Mouse (Mus musculus): Measurements from ENCODE around the gene Gm37240.

Gene Gm37240

DNA sequence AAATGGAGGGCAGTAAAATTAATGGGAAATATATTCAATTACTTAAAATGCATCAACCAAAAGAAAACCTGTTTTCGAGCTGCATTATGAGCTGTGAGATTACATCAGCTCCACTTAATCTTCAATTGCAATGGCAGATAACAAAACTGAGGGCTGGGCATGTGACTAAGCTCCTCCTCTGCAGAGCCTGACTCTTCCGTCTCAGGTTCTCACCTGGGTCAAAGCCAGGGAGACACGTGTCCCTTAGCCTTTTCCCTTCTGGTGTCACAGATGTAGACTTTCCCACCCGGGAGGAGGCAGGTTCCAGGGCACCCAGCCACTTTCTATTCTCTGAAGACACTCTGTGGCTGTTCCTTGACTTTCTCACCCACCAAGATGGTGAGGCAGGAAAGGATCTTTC is 58.3 kb downstream of the Gm37240 start:
- in situ Hi-C loops (cut with MboI, MseI) = no loop called here

DNA sequence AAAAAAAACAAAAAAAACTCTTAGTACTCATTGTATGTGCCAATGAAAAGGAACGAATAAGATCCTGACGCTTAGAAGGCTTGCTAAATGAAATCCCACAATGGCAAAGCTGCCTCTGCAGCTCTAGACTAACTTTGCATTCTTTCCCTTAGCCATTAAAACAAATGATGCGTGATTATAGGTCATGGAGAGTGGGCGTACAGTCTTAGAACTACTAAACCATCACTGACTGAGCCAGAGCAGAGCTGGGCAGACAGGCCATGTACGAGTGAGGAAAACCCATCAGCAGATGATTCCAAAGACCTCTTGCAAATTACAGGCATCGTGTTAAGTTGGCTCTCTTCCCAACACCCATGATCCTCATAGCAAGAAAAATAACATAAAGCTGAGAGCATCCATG is 59.5 kb downstream of the Gm37240 start:
- in situ Hi-C loops (cut with MboI, MseI) = no loop called here

DNA sequence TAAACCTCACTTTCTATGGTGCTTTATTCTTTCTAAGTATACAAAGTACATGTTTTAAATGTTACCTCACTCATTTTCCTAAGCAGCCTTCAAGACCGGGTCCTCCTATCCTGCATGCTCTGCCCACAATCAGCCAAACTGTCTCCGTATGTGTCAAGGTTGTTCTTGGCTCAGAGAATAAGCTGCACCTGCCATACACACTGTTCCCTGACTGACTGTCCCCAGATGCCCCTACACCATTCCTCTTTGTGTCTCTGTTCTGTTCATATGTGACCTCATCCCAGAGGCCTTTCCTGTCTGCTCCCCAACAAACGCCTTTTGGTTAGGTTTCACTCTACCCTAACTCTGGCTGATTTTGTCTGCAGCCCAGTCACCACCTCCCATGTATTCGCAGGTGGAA is 60.0 kb downstream of the Gm37240 start:
- in situ Hi-C loops (cut with MboI, MseI) = no loop called here

DNA sequence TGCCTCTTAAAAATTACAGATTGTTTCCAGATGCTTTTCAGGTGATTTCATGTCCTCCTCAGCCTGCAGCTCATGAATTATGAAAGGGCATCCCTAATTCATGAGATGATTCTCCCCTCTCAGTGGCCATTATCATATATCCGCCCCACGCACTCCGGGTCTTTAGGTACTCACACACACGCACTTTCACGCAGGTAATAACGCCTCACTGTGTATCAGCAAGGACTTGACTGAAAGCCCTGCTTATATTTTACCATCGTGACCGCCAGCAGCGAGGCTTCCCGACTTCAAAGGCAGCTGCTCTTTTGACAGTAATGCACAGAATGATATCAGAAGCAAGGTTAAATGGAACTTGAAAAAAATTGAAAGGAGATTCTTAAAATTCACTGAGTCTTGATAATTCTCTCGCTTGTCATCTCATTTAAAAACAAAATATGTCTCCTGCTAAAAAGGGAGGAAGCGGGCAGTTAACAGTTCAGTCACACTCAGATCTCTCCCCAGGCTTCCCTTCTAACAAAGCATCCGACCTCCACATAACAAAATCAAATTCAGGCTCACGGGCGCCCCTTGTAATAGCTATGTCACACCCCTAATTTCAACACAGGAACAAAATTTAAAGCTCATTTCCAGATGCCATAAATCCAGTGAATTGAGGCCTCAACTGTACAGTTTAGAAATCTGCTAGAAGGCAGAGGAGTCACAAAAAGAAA is 66.3 kb downstream of the Gm37240 start:
- in situ Hi-C loops (cut with MboI, MseI) = no loop called here

DNA sequence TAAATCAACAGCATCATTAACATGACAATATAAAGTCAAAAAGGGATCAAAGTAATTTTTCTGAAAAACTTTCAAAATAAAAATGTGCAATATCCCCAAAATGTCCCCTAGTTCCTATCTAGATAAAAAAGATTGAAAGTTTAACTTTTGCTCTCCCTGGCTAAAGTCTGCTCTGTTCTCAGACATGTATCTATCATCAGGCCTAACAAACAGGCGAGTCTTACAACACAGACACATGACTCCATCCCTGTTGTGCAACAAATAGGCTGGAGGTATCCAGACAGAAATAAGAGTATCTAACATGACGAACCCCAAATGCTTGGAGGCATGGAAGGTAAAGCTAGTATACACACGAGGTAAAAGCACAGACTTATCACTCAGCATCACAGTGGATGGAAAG is 68.0 kb downstream of the Gm37240 start:
- in situ Hi-C loops (cut with MboI, MseI) = no loop called here

DNA sequence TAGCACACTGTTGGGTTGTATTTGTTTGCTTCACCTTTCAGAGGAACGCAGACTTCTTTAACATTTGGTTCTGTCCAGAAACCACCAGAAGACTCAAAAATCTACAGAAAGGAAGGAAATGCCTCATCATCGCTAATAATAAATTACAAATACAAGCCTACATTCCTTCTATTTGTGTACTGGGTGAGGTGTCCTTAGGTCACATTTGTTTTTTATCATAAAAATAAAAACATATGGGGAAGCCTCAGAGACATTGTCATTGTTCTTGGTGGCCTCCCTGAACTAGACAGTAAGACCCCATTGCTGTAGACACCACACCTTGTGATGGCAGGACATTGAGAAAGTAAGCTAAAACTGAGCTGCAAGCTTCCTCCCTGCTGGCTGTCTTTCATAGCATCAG is 70.1 kb downstream of the Gm37240 start, which contains the start of gene Fam160a1:
Gene Fam160a1 (minus strand): TSS at position 101 of the 400 bp plus-strand sequence.
- in situ Hi-C loops (cut with MboI, MseI) = no loop called here

DNA sequence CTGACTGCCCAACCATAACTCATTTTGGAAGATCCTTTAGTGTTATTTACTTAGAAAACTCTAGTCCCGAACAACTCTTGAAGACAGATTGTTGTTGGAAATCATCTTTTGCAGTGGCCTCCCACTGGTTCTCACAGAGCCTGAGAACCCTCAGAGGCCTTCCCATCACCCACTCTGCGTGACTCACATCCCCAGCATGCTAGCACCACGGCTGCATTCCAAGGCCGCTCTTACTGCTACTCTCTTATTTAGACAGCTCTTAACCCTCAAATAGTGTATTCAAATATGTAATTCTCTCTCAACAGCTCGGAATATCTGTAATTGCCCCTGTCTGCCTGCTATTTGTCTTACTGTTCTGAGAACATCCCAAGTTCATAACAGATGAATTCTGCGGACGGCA is 73.1 kb downstream of the Gm37240 start:
- in situ Hi-C loops (cut with MboI, MseI) = no loop called here

DNA sequence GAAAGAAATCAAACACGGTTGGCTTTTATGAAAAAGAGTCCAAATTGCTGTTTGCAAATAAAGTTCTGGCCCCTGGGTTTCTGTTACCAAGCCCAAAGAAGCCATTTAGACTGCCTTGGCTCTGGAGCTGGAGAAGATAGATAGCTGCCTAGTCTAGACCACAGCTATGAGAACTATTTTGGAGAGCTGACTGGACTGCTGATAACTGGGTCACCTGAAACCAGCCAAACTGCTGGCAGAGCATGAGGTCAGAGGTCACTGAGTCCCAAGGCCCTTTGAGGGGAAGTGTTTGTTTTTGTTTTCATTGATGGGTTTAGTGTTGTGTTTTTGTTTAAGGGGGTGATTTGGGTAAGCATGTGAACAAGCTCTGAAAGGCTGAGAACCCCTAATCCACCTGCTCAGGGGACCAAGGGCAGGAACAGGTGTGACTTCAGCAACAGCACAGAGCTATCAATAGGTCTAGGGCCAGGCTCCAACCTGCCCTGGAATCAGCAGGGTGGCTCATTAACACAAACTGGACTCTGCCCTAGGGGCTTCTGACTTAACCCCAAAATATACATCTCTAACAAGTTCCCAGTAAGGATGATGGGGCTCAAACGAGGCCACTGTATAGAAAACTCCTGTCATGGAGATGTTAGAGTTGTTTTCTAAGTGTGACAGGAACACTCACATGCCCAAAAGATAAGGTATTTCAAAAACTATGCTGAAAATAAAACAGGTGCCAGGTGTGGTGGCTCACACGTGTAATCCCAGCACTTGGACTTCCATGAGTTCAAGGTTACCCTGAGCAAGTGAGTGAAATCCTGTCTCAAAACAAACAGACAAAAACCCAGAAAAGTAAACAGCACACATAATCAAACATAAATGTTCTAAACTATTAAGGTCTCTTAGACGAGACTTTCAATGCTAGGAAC is 74.0 kb downstream of the Gm37240 start:
- in situ Hi-C loops (cut with MboI, MseI) = no loop called here

DNA sequence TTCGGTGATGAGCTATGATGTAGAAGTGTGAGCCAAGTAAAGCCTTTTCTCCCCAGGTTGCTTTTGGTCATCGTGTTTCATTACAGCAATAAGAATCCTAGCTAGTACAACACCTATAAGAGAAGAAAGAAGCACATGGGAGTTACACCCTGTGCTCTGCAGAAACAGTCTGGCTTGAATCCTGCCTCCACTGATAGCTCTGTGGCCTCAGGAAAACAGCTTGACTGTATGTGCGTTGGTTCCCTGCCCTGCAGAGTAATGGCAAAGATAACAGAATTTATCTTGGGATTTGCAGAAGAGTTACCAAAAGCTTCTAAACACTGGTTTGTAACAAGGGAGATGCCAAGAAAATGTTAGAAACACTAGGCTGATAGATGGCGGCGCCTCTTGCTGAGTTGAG is 75.3 kb downstream of the Gm37240 start:
- in situ Hi-C loops (cut with MboI, MseI) = no loop called here

DNA sequence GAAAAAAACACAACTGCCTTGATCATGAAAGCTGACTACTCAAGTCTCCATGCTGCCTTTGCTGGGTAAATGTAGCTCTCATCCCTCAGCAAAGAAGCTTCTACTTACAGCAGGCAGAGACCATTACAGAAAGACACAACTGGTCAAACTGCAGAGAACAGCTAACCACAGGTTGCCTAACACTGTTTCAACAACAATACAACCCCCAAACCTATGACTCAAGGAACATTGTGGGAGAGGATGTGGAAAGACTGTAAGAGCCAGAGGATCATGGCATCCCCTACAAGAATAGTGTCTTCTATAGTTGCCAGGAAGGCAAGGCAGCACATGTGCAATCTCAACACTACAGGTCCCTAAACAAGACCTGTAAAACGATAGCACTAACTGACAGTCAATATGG is 94.2 kb downstream of the Gm37240 start:
- in situ Hi-C loops (cut with MboI, MseI) = no loop called here

DNA sequence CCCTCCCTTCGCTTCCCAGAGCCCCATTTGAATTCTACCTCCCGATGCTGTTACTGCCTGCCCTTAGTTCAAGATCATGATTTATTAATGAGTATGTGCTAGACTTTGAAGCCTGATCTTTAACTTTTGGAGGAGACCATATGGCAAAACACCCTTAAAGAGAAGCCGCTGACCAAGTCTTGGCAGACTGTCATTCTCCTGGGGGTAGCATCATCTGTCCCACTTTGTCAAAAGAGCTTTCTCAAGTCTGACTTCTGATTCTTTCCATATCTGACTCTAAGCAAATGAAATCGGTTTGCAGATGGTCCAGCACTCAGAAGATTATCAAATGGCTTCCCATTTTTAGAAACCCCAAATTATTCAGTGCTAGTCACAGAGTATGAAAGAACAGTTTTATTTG is 97.6 kb downstream of the Gm37240 start:
- in situ Hi-C loops (cut with MboI, MseI) = no loop called here

DNA sequence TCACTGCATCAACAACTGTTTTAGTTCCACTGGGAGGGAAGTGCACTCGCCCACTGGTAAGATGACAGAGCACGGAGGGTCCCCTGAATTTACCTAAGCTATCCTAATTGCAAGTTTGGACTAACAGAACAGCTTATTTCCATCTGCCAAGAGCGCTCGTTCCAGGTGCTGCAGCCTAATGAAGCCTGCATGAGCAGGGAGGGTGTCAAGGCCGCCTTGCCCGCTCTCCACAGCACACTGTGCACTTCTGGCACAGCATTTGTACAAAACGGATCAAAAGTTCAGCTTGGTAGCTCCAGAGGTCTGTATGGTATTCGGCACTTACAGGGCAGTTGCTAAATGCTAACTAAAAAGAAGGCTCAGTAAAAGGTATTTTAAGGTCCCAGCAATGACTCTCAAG is 100.8 kb downstream of the Gm37240 start:
- in situ Hi-C loops (cut with MboI, MseI) = no loop called here

DNA sequence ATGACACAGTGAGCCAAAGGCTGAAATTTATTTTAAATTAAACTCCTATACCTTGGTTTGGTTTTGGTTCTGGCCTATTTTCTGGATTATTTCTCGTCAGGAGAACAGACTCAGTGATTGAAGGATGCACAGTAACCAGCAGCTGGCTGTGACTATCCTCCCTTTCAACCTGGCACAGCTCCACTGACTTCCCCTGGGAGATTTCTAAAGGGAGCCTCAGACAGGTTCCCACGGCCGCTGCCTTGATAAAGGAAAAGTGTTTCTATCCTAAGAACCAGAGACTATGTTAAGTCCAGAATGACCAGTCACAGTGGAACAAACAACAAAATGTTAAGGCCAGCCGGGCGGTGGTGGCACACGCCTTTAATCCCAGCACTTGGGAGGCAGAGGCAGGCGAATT is 106.4 kb downstream of the Gm37240 start:
- in situ Hi-C loops (cut with MboI, MseI) = no loop called here

DNA sequence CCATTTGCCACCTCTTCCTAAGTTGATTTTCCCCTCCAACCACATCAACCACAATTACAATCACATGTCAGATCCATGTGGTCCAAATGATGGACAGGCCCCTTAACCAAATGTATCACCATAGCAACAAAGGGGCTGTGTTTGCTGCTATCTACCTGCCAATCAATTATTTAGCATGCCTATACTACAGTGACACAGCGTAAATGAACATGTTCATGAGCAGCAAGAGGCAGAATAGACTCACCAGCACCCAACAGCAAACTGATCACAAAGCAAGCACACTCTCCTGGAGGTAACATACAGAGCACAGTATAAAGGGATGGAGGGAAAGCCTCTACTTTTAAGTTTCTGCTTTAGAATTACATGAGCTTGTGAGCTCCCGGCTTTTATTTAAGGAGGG is 107.0 kb downstream of the Gm37240 start:
- in situ Hi-C loops (cut with MboI, MseI) = no loop called here

DNA sequence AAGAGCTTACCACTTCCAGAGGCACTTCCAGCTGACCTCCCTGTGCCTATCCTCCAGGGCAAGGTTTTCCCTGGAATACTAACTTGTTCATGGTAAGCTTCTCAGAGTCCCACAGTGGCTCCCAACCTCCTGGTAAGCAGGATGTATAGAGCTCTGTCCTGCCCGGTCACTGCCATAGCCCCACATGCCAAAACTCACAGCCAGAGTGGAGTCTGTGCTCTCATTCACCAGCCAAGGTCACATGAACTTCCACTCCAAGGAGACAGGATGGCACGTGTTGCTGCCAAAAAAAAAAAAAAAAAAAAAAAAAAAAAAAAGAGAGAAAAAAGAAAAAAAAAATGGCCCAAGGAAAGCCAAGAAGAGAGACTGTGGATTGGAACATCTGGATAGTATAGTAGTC is 109.5 kb downstream of the Gm37240 start:
- in situ Hi-C loops (cut with MboI, MseI) = no loop called here

DNA sequence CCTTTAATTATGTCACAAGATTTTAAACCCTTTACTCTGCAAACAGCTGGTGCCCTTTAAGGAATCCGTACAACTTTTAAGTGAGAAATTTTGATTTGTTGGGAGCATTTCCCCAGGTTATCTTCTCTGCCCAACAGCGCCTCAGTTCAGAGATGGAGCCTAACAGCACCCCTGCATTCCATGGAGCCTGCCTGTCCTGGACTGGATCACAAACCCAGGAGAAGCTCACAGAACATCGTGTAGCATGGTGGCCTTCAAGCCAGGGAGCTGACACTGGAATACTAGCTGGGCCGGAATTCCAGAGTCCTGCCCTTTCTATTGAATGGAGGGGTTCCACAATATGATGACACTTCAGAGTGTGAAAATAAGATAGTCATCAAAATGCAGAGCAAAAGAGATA is 110.0 kb downstream of the Gm37240 start:
- in situ Hi-C loops (cut with MboI, MseI) = no loop called here

DNA sequence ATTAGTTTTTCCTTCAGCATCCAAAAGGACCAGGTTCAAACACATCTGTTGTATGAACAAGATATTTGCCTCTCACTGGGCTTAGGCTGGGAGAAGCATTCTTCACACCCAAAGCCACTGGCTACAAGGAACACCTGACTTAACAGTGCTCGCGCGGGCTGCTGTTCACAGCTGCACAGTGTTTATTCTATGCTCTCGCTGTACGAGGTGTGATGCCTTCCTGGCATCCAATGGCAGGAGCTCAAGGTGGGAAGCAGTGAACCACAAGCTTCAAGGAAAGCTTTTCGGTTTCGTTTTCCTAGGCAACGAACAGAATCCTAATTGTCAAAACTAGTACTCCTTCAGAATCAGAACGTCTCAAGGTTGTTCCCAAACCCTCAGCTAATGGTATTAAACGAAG is 110.6 kb downstream of the Gm37240 start:
- in situ Hi-C loops (cut with MboI, MseI) = no loop called here

DNA sequence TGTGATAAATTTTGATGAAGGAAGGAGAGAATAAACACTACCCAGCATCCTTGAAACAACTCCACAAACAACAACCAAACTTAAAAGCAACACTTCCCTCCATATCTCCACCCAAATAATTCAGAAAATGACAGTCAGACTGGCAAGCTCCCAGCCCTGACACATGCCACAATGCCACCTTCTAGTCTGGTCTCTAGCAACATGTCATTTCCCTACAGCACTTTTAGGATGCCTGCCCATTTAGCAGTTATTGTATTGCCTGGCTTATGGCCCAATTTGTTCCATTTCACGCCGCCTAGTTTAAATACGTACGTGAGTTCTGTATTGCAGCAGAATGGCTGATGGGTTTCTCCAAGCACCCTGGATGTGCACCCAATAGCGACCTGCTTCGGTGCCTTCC is 111.2 kb downstream of the Gm37240 start:
- in situ Hi-C loops (cut with MboI, MseI) = no loop called here

DNA sequence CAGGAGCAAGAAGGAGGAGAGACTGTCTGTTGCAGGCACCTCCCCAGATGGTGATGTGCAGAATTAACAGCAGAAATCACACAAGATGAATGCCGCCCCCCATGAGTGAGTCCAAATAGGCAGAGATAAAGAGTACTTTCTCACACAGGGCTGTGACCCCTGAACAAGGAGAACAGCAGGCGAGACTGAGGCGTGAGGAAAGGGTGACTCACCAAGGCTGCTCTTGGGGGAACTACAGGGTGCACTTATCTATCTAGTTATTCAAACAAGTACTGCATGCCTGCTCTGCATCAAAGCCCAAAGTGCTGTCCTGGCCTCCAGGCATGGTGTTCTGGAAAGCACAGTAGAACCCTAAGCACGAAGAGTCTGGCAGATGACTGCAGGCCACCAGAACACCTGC is 113.4 kb downstream of the Gm37240 start:
- in situ Hi-C loops (cut with MboI, MseI) = no loop called here

DNA sequence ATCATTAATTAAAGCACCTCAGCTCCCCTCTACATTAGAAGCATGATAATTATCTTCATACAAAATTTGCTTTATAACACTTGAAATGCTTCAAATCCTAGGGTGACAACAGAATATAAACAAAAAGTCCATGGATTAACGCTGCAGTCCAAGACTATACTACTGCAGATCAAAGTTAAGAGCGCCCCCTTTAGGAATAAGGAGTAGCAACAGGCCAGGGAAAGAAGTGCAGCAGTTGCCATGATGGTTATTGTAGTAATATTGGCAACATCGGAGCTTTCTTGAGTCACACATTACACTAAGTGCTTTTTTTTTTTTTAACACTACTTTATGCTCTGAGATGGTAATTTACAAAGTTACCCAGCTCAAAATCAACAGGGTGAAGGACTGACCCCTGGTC is 113.9 kb downstream of the Gm37240 start:
- in situ Hi-C loops (cut with MboI, MseI) = no loop called here

DNA sequence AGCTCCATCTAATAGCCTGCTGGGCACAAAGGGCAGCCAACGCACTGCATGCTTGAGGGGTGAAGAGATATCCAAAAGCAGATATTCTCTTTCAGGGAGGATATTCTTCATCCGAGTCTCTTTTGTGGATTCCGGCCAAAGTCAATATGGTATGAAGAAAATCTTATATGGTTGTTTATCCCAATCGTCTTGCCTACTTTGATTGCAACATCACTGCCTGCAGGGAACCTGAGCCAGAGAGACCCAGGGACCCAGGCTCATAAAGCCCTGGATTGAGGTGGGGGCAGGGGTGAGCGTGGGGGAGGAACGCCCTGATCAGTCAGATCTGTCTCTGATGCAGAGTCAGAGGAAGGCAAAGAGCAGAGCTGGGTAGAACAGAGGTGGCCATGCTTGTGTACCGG is 122.4 kb downstream of the Gm37240 start:
- in situ Hi-C loops (cut with MboI, MseI) = no loop called here

DNA sequence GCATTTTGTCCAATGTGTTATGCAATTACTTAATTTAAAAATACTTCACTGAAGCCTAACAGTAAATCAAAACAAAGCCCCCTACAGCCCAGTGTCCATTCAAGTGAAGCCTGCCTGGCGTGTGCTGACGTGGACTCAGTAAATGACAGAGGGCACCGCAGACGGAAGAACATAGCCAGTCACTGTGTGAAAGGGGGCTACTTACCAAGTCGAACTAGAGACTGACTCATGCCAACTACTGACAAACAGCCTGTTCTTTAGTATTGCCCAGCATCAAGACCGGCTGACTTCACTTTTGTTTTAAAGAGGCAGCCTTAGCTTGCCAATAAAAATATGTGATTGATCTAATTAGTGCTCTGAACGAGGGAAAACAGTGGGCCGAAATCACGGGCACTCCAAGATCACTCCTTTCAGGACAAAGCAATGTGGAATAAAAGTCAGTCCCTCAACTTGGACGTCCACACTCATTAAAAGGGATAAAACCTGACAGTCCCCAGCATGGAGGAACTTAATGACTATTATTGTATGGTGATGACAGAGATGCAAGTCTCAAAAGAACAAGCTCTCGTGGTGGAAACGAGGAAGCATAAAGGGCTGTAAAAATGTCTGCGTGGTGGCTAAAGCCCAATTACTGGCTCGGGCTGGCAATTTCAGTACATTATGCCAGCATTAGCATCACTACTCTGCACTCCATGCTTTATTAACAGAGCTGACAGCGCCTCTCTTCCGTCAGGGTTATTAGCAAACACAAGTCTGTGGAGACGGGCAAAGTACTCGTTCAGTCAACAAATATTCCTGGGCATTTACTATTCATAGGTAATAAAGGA is 123.1 kb downstream of the Gm37240 start:
- in situ Hi-C loops (cut with MboI, MseI) = no loop called here
